ENCODE assay signal across 8 mouse cellular contexts in the genomic region with DNA sequence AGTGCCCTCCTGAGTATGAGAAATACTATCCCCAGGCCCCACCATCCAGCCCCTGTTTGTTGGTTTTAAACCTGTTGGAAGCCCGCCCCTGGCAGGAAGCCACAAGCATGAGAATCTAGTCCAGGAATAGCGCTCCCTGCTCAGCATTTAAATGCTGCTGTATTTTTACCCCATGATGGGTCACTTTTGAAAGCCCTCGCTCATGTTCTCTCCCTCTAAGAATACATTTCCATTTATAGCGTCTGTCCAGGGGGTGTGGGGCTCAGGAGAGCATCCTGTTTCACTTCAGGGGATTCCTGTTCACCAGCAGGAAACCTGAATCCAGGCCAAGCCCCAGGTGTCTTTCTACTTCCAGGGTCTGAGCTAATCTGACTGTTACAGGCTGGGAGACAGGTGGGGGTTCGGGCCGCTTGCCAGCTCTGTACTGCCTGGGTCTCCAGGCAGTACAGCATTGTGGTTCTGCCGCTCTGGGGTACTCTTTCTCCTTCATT. TPM values are rescaled to one million over a fixed set of nuclear protein-coding genes. Genes with fewer than 3 reads are reported as not detected.
DNase-seq lines count a peak whose midpoint lies in the region; ATAC-seq and TF ChIP-seq lines count a peak whose summit lies in the region.

No protein-coding gene starts in this region.

- H3K4me1 ChIP-seq in limb, embryonic 12.5 days (replicated peaks), result peaks cover 29% of the 10 kb centered on the region
- peaks cover 14% of the 10 kb centered on the region for H3K4me1 ChIP-seq in limb, embryonic 10.5 days
- peaks cover 17% of the 10 kb centered on the region; the same call in 1 of the 2 replicates for H3K4me1 ChIP-seq in intestine, postnatal 0 days (replicated peaks; ENCODE audit: control insufficient read depth, insufficient read depth, low read length)
- H3K4me1 ChIP-seq in liver, embryonic 16.5 days (ENCODE audit: control insufficient read depth, low read depth, low read length), result peaks cover 25% of the 10 kb centered on the region
- peaks cover 26% of the 10 kb centered on the region for H3K4me1 ChIP-seq in stomach, embryonic 14.5 days (ENCODE audit: control insufficient read depth, insufficient read depth, low read length)

- ATAC-seq in limb, embryonic 12.5 days (ENCODE audit: insufficient number of reproducible peaks, insufficient read depth, low FRiP score, low TSS enrichment, low read depth), result 0 out of 2 replicates have a peak, but pooled peaks have one; percentile 34
- no peak for ATAC-seq in intestine, postnatal 0 days
- ATAC-seq in liver, embryonic 16.5 days (ENCODE audit: low read depth), result no peak
- no peak for ATAC-seq in stomach, embryonic 14.5 days (ENCODE audit: insufficient number of reproducible peaks, insufficient read depth, low FRiP score, low read depth)

- H3K27ac ChIP-seq in limb, embryonic 12.5 days, result peak overlapping the region; percentile 72
- H3K27ac ChIP-seq in limb, embryonic 10.5 days, result no peak overlapping the region
- H3K27ac ChIP-seq in intestine, postnatal 0 days (ENCODE audit: low read depth, low read length), result peak overlapping the region; percentile 46
- peak overlapping the region; percentile 41; the same call in 1 of the 2 replicates for H3K27ac ChIP-seq in liver, embryonic 16.5 days (ENCODE audit: low read length)
- peak overlapping the region; percentile 68 for H3K27ac ChIP-seq in stomach, embryonic 14.5 days (ENCODE audit: low read length)

- WGBS in limb, embryonic 12.5 days, result 56% methylated on average over 7 of the region's 7 CpGs
- 75% methylated on average over 7 of the region's 7 CpGs for WGBS in limb, embryonic 10.5 days
- 65% methylated on average over 7 of the region's 7 CpGs for WGBS in intestine, postnatal 0 days
- 58% methylated on average over 7 of the region's 7 CpGs for WGBS in liver, embryonic 16.5 days (ENCODE audit: insufficient replicate concordance)
- WGBS in stomach, embryonic 14.5 days, result 51% methylated on average over 7 of the region's 7 CpGs

- H3K9me3 ChIP-seq in limb, embryonic 12.5 days, result no peaks in the 10 kb centered on the region
- no peaks in the 10 kb centered on the region for H3K9me3 ChIP-seq in limb, embryonic 10.5 days (replicated peaks)
- H3K9me3 ChIP-seq in intestine, postnatal 0 days (ENCODE audit: control insufficient read depth), result no peaks in the 10 kb centered on the region
- no peaks in the 10 kb centered on the region for H3K9me3 ChIP-seq in liver, embryonic 16.5 days (replicated peaks; ENCODE audit: control insufficient read depth, low read length)
- no peaks in the 10 kb centered on the region for H3K9me3 ChIP-seq in stomach, embryonic 14.5 days (ENCODE audit: control insufficient read depth, low read depth, low read length)

- TF ChIP-seq CTCF in intestine, postnatal 0 days (IDR thresholded peaks at IDR 0.05; ENCODE audit: low read depth), result no peak

- no peak overlapping the region for H3K4me2 ChIP-seq in limb, embryonic 12.5 days
- H3K4me2 ChIP-seq in intestine, postnatal 0 days (replicated peaks; ENCODE audit: low read depth), result no peak overlapping the region
- no peak overlapping the region for H3K4me2 ChIP-seq in liver, embryonic 16.5 days (ENCODE audit: low read depth, low read length)
- H3K4me2 ChIP-seq in stomach, embryonic 14.5 days (replicated peaks; ENCODE audit: low read depth, low read length), result no peak overlapping the region

- no peak for DNase-seq in limb, embryonic 10.5 days (ENCODE audit: low spot score)
- DNase-seq in cerebellum, postnatal 10 days, result peak; percentile 94 to 96
- peak; percentile 99 for DNase-seq in heart, adult 11 months
- no peak for DNase-seq in thymus, postnatal 25 days

- peaks cover 32% of the 10 kb centered on the region for H3K36me3 ChIP-seq in limb, embryonic 12.5 days
- peaks cover 50% of the 10 kb centered on the region for H3K36me3 ChIP-seq in limb, embryonic 10.5 days
- H3K36me3 ChIP-seq in intestine, postnatal 0 days (ENCODE audit: control insufficient read depth, insufficient read depth), result peaks cover 9% of the 10 kb centered on the region; the same call in 1 of the 2 replicates
- H3K36me3 ChIP-seq in liver, embryonic 16.5 days (ENCODE audit: control insufficient read depth, insufficient read depth), result no peaks in the 10 kb centered on the region
- 0 out of 2 replicates have a peak, but pooled peaks cover 4% of the 10 kb centered on the region for H3K36me3 ChIP-seq in stomach, embryonic 14.5 days (ENCODE audit: control insufficient read depth, insufficient read depth, low read length)

- H3K4me3 ChIP-seq in limb, embryonic 12.5 days (replicated peaks), result no peak overlapping the region
- H3K4me3 ChIP-seq in limb, embryonic 10.5 days, result no peak overlapping the region
- no peak overlapping the region for H3K4me3 ChIP-seq in intestine, postnatal 0 days (ENCODE audit: low read depth, low read length)
- no peak overlapping the region for H3K4me3 ChIP-seq in liver, embryonic 16.5 days (ENCODE audit: low read depth, low read length)
- no peak overlapping the region for H3K4me3 ChIP-seq in stomach, embryonic 14.5 days (ENCODE audit: low read depth, low read length)

- no peaks in the 10 kb centered on the region for H3K27me3 ChIP-seq in limb, embryonic 12.5 days
- H3K27me3 ChIP-seq in limb, embryonic 10.5 days (ENCODE audit: low read depth, poor library complexity, severe bottlenecking), result no peaks in the 10 kb centered on the region
- no peaks in the 10 kb centered on the region for H3K27me3 ChIP-seq in intestine, postnatal 0 days (replicated peaks; ENCODE audit: control insufficient read depth, insufficient read depth, low read length)
- H3K27me3 ChIP-seq in liver, embryonic 16.5 days (ENCODE audit: control insufficient read depth, insufficient read depth, low read depth, low read length), result no peaks in the 10 kb centered on the region
- no peaks in the 10 kb centered on the region for H3K27me3 ChIP-seq in stomach, embryonic 14.5 days (ENCODE audit: control insufficient read depth, insufficient read depth, low read length)

- H3K9ac ChIP-seq in limb, embryonic 12.5 days (replicated peaks), result no peak overlapping the region
- no peak overlapping the region for H3K9ac ChIP-seq in intestine, postnatal 0 days (ENCODE audit: low read depth, low read length)
- H3K9ac ChIP-seq in liver, embryonic 16.5 days (ENCODE audit: low read depth, low read length), result no peak overlapping the region
- H3K9ac ChIP-seq in stomach, embryonic 14.5 days (replicated peaks; ENCODE audit: low read depth, low read length), result no peak overlapping the region

RNA-seq across cellular contexts. Expression of a gene that starts 34.3 kb away (rescaled TPM):
- 18.0 and 19.4 TPM in 2 replicates for polyA plus RNA-seq in limb, embryonic 12.5 days (2016; fragmentation: Nextera tagmentation; extraction: Ambion mirVana)
- polyA plus RNA-seq in limb, embryonic 10.5 days (2016; fragmentation: Nextera tagmentation; extraction: Ambion mirVana), result 23.5 and 26.1 TPM in 2 replicates
- polyA plus RNA-seq in intestine, postnatal 0 days (2015; fragmentation: Nextera tagmentation; extraction: Ambion mirVana), result 18.9 and 19.4 TPM in 2 replicates
- polyA plus RNA-seq in liver, embryonic 16.5 days (2015; fragmentation: Nextera tagmentation; extraction: Ambion mirVana), result 22.7 and 25.9 TPM in 2 replicates
- polyA plus RNA-seq in stomach, embryonic 14.5 days (2014; fragmentation: Nextera tagmentation; extraction: Ambion mirVana), result 16.2 and 21.0 TPM in 2 replicates

RNA-seq across cellular contexts. Expression of a gene that starts 34.9 kb away (rescaled TPM):
- polyA plus RNA-seq in limb, embryonic 12.5 days (2016; fragmentation: Nextera tagmentation; extraction: Ambion mirVana), result 90.7 and 103 TPM in 2 replicates
- 114 and 121 TPM in 2 replicates for polyA plus RNA-seq in limb, embryonic 10.5 days (2016; fragmentation: Nextera tagmentation; extraction: Ambion mirVana)
- polyA plus RNA-seq in intestine, postnatal 0 days (2015; fragmentation: Nextera tagmentation; extraction: Ambion mirVana), result 48.6 TPM in 2 replicates
- polyA plus RNA-seq in liver, embryonic 16.5 days (2015; fragmentation: Nextera tagmentation; extraction: Ambion mirVana), result 36.0 and 39.0 TPM in 2 replicates
- 133 and 142 TPM in 2 replicates for polyA plus RNA-seq in stomach, embryonic 14.5 days (2014; fragmentation: Nextera tagmentation; extraction: Ambion mirVana)

Comparison
In these comparisons a context has a peak if more than half of its experiments do, and no peak if none do; other contexts are left out.
1. DNase-seq: peak in cerebellum, postnatal 10 days (2 of 2) and heart, adult 11 months (single experiment); none in limb, embryonic 10.5 days (single experiment) and thymus, postnatal 25 days (single experiment).